Mouse (Mus musculus): ENCODE measurements around the gene Mga.

Mga gene

DNA sequence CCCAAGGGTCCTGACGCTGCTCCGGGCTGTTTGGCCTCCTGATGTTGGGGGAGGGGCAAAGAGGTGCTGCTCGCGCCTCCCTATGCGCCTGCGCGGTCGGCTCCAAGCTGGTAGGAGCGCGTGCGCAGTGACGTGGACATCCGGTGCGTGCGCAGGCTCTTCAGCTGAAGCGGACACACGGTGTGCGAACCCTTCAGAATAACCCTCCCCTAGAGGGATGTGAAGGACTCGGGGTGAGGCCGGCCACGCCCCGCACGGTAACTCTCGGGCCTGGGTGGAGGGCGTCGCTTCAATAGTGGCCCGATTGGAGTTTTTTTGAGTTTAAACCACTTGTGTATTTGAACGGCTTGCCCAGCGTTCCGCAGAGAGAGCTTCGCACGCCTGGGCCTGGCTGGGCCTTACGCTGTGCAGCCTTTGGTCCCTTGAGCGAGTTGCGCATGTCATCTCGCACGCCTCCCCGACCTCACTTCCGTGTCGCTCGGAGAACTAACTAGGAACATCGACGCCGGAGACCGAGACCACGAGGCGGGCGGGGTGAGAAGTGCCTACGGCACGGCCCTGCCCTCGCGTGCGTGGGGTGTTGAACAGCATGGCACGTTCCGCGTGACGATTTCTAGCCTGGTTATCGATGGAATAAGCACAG, at the start of gene Mga:
TSS of gene Mga (plus strand) at position 139 of the 643 bp plus-strand sequence.
- in situ Hi-C loops (cut with MseI, MboI): no loop called here

DNA sequence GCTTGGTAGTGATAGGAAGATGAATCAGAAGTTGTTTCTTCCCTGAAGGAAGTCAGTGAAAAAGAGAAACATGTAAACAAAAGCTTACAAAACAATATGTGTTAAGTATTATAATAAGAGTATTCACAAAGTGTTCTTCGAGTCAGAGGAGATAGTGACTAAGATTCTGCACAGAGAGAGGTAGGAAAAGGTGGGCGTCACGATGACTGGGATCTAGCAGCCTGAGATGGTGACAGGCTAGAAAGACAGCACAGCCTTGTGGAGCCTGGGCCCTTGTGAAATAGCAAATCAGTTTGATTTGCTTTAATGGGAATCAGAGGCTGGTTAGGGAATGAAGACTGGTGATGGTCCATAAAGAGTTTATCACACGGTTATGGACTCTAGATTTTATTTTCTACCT, 43.2 kb upstream of the Mga start:
- in situ Hi-C loops (cut with MseI, MboI): no loop called here

DNA sequence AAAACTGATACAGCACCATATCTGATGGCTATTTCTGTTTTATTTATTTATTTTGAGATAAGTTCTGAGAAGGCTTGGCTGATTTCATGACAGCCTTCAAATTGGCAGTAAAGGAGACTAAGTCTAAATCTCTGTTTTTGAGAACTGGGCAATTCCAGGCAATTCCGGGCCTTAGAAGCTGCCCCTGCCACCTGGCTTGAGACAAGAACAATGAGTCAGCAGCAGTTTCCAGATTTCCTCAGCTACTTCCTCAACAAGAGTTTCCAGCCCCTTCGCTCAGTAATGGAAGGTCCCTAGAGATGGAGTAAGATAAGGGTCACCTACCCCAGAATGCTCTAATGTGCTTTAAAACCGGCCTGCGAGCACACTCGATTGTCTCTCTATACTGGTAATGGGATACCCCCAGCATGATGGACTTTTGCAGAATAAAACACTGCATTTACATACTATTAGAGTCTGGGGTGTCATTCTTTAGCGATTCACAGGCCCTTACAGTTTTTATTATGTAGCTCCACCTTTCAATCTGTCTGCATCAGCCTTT, 41.6 kb upstream of the Mga start:
- in situ Hi-C loops (cut with MseI, MboI): no loop called here

DNA sequence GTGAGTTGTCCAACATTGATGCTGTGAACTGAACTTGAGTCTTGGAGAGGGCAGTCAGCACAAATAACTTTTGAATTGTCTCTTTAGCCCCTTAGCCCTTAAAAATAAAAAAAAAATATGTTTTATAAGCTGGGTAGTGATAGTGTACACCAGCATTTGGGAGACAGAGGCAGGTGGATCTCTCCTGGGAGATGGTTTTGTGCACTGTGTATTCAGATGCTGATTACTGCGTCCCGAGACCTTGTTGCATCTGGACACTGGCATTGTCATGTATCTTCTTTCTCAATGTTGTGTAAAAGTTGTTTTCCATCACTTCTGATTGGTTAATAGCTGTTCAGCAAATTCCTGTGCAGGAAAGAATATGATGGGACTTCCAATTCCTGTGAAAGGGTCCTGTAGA, 39.7 kb upstream of the Mga start:
- in situ Hi-C loops (cut with MseI, MboI): no loop called here

DNA sequence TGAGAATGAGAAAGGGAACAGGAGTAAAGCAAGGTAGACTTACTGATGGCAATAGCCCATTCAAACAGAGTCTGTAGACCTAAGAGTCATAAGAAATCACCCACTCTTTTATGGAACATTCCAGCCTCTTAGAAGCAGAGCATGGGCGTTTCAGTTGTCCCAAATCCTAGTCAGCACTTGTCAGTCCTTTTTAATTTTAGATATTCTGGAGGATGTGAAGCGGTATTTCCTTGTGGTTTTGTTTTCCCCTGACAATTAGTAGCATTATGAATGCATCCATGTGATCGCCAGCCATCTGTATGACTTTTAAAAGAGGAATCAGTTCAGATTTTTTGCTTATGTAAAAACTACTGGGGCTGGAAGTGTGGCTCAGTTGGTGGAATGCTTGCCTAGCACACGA, 32.5 kb upstream of the Mga start:
- in situ Hi-C loops (cut with MseI, MboI): no loop called here

DNA sequence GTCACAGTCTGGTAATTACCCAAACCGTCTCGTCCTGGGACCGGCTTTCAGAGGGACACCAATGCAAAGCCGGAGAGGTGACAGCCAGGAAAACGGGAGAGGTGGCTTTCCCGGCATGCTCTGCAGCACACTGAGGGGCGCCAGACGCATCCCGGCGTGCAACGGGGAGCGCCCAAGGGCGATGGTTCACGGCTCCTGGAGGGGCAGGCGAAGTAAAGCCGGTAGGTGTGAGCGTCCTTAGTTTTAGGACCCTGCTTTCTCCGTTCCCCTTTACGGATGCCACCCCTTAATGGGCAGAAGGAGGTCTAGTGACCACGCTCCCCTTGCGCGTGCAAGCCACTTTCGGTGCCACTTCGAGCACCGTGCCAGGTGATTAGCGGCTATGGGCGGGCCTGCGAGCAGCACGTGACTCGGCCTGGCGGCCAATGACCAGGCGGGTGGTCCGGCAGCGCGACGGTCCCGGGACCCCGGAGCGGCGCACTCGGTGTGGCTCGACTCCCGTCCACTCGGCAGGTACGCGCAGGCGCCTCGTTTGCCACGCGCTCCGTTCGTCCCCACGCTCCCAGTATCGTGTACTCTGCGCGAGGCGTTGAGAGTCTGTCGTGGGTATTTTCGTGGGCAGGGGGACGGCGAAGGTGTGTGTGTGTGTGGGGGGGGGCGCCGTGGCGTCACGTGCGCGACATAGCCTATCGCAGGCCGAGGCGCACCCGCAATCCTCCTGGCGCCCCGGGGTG, 24.5 kb upstream of the Mga start:
- in situ Hi-C loops (cut with MseI, MboI): no loop called here

DNA sequence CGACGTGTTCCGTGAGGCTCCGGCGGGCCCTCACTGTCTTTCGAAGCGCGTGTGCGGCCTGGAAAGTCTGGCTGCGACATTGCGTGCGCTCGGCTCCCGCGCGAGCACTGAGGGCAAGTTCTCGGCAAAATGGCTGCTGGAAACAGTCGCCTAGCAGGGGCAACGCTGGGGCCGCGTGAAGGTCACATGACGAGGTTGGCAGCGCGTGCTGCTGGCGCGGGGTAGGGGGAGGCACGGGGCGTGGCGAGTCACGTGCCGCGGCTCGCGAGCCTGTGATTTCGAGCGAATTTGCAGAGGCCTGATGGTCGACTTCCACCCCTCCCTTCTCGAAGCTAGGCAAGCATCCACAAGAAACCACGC, 23.9 kb upstream of the Mga start:
- in situ Hi-C loops (cut with MseI, MboI): no loop called here

DNA sequence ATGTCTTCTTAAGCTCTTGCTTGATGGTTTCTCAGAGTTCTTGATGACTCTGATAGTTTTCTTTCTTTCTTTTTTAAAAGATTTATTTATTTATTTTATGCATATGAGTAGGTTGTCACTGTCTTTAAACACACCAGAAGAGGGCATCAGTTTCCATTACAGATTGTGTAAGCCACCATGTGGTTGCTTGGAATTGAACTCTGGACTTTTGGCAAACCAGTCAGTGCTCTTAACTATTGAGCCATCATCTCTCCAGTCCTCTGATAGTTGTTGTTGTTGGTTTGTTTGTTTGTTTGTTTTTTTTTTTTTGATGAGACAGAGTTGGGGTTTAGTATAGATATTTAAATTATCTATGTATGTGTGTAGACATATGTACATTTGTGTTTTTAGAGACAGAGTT, 21.0 kb upstream of the Mga start:
- in situ Hi-C loops (cut with MseI, MboI): no loop called here

DNA sequence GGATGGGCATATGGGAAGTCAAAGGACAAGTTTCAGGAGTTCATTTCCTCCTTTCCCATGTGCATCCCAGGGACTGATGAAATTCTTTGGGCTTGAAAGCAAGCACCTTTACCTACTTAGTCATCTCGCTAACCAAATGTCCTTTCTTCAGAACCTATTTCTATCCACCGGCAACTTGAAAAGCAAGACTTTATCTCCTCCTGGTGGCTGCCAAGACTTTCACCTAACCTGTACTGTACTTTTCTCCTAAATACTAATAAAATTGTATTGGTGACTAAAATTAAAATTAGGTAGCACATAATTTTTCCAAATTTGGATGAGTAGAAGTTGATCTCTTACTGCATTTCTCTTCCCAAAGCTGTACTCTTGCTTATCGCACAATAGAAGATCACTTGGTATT, 9.8 kb upstream of the Mga start:
- in situ Hi-C loops (cut with MseI, MboI): no loop called here

DNA sequence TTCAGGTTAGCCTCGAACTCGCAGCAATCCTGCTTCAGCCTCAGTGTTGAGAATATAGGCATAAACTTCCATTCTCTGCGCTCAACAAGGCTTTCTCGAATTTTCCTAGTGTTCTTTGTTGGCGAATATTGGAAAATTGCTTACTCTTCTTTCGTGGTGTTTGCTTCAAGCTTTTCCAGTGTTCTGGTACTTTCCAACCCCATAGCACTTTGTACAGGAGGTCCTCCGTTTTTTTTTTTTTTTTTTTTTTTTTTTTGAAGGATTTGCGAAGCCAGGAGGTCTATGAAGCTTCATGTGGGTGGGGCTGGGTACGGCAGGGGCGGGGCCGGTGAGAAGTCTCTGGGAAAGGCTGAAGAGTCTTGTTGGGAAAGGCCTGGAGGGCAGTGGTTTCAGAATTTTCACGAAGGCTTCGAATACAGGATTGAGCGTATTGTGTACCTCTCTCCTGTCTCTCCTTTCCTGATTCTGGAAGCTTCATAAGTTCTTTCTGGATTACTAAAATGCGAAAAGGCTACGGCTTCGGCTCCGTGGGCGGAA, 407 bp upstream of the Mga start:
- in situ Hi-C loops (cut with MseI, MboI): no loop called here

DNA sequence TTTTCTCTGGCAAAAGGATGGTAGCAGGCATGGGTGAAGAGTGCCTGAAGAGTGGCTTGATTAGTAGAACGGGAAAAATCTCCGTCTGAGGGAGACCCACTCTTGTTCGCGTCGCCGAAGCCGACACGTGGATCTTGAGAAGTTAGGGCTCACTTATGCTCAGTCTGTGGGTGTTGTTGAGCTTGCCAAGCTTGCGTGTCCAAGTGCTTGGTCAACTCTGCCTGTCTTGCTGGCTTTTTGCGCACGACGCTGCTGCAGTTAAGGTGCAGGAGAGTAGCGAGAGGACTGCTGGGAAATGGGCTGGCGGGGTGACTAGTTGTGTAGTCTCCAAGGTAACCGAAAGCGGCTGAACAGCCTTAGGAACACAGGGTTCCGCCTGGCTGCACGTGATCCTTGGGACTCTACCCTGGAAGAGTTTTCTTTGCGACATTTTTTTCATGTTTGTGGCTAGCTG, 1.1 kb downstream of the Mga start:
- in situ Hi-C loops (cut with MseI, MboI): no loop called here

DNA sequence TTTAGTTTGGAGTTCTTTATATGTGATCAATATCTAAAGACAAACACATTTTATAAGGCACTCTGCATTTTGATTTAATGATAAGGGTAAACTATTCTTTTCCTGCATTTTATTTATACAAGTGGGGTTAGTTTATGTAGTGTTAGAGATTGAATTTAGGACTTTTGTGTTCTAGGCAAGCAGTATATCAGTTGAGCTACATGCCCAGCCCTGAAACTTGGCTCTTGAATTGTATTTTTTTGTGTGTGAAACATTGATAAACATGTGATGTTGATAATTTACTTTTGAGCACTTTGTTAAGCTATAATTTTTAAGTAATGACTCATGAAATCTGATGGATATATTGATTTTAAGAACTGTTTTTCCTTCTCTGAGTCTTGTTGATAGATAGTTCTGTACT, 19.0 kb downstream of the Mga start:
- in situ Hi-C loops (cut with MseI, MboI): no loop called here

DNA sequence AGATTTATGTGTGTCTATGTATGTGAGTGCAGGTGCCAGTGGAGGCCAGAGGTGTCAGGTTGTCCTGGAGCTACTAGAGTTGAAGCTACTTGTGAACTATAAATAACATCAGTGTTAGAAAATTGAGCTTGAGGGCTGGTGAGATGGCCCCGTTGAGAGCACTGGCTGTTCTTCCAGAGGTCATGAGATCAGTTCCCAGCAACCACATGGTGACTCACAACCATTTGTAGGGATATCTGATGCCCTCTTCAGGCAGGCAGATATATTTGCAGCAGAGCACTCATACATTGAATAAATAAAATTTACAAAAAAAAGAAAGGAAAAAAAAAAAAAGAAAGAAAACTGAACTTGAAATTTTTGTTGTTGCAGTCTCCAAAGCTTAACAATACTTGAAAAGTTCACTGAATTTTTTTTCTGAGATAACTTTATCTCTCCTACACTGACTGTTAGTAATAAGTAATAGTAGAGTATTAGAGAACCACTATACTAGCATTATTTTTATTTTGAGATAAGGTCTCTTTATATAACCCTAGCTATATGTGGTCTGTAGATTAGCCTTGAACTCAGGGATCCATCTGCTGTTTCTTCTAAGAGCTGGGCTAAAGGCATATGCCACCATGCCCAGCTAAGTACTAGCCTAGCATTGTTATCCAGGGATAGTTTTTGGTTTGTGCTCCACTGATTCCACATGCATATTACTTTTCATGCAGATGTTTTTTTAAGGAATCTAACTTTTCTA, 20.8 kb downstream of the Mga start:
- in situ Hi-C loops (cut with MseI, MboI): no loop called here

DNA sequence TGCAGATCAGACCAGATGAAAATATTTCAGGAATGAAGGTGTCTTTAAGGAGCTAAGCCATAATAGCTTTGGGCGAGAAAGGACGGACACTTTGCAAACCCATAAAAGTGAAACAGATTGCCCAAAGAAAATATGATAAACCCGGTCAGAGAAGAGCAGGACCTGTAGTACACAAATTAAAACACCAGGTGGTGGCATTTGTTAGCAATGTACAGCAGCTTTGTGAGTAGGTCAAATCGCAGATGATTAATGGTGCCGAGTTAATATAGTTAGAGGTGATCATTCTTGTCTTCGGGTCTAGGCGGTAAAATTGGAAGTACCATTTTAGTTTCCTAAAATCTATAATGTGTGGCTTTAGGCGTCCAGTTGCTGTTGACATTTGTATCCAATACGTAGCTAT, 73.5 kb downstream of the Mga start:
- in situ Hi-C loops (cut with MseI, MboI): loop anchor here in 1 of 2 experiments (10.0 kb wide), 1 partner anchor 104 kb away; no protein-coding TSS in a partner anchor

DNA sequence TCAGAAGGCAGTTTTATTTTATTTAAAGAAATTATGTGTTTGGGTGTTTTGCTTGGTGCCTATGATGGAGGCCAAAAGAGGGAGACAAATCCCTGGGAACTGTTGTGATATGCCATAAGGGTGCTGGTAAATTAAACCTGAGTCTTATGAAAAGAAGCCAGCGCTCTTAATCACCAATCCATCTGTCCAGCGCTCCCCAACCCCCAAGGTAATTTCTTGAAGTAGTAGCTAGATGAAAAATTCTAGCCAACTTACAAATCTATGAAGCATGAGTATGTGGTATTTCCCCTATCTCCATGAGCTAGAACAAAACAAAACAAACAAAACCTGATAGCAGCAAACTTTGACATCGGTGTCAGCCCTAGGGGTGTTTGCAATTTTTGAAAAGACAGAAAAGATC, 74.3 kb downstream of the Mga start:
- in situ Hi-C loops (cut with MseI, MboI): loop anchor here in 1 of 2 experiments (10.0 kb wide), 1 partner anchor 103 kb away; no protein-coding TSS in a partner anchor

DNA sequence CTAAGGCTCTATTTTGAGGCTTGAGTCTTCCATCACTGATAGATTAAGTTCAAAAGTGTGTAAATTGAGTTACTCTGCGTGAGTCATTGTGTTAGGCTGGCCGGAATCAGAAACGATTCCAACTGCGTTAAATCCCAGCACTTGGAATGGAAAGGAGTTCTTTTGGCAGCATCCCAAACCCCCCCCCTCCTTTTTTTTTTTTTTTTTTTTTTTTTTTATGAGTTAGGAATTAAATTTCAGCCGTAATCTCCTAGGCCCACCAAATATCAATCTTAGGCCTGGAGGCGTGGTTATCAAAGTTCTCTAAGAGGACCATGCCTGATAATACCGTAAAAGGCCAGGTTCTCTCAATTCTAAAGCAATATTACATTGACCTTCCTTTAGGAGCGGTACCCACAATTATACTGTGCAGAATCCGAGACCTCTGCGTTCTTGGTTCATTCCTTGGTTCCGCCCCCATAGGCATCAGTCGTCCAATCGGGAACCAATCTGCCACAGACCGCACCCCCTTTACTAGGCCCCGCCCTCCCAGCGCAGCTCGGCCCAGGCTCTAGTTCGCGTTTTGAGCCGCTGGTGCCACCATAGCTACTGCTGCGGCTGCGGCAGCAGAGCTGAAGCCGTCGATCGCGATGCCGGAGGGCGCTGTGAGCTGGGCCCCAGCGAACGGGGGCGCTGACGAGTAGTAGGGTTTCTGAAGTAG, 75.0 kb downstream of the Mga start:
- in situ Hi-C loops (cut with MseI, MboI): loop anchor here in 1 of 2 experiments (10.0 kb wide), 1 partner anchor 103 kb away; no protein-coding TSS in a partner anchor

DNA sequence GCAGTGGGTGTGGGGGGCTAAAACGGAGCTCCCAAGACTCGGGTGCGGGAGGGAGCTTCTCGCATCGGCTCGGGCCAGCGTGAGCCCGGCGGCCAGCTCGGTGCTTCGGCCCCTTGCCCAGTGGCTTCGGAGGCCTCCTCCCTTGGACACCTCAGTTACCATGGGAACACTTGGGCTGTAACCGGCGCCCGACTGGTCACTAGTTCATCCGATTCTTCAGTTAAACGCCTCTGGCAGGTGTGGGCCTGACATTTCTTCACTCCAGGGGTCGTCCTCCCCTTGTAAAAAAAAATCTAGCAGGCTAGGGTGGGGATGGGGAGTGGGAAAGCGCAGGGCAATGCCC, 75.5 kb downstream of the Mga start, which contains the start of gene Mapkbp1:
TSS of gene Mapkbp1 (plus strand) at position 163 of the 343 bp plus-strand sequence.
- in situ Hi-C loops (cut with MseI, MboI): loop anchor here in 1 of 2 experiments (10.0 kb wide), 1 partner anchor 102 kb away; no protein-coding TSS in a partner anchor

DNA sequence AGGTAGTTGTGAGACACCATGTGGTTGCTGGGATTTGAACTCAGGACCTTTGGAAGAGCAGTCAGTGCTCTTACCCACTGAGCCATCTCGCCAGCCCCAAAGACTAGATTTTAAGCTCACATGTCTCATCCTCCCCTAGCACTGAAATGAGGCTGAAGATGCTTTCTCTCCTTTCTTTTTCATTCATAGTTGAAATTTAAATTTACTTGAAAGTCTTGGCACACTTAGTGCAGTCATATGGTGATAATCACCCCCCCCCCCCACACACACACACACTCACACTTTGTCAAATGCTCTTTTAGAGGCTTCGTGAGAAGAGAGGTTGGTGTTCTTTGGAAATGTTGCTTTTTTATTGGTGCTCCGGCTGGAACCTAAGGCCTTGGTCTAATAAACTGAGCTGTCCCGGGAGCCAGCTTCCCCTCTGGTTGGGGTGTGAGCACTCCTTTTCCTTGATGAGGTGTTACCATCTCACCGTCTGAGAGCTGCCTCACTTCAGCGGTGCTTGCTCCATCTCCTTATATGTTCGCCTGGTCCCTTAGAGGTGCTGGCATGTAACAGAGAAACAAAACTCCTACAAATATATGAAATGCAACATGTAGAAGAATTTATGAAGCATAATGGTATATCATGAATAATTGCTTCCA, 83.4 kb downstream of the Mga start:
- in situ Hi-C loops (cut with MseI, MboI): no loop called here

DNA sequence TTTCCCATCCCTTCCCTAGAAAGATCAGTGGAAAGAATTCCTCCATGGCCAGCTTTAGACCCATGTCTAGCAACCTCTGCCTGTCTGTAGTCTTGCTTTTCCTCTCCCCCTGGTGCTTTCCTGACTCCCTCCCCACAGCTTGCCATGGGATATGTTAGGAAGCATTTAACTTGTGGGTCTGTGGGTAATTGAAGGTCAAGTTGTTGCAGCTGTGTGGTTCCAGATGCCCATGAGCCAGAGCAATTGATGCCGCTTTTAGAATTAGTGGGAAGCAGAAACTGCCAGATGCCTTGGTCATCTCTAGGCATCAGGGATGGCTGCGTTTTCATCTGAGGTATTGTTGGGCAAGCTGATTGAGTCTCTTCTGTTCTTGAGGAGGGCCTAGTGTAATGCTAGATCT, 84.6 kb downstream of the Mga start:
- in situ Hi-C loops (cut with MseI, MboI): no loop called here

DNA sequence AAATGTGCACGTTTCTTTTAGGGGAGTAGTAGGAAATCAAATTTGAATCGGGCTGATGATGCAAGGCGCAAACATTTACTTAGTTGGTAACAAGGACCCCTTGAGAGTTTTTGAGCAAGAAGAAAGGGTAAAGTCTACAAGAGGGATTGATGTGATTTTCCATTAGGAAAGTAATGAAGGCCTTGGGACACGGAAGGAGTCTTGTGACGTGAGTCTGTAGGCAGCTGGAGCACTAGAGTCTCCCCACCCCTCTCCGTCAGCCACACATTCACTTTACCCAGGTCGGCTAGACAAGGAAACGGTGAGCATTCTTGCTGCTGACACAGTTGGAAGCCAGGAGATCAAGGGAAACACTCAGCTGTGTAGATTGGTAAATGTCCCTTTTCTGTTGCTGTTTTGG, 88.8 kb downstream of the Mga start:
- in situ Hi-C loops (cut with MseI, MboI): no loop called here

DNA sequence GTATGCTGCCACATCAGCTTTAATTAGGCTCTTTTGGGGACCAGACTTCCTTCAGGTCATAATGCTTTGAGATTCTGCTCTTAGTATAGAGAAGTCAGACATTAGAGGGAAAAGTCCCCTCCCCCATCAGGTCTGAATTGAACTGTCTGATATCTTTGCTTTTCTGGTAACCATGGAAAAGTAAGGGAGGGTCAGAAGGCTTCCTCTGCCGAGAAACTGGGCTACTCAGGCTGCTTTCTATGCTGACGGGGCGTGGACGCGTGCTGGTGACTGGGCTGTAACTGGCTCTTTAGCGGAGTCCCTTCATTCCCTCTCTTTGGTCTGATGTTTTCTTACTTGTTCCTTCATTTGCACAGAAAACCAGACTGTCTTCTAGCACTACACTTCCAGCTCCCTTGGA, 89.3 kb downstream of the Mga start:
- in situ Hi-C loops (cut with MseI, MboI): no loop called here

All from mouse trophoblast stem cell (cell line).